In the genomic region with DNA sequence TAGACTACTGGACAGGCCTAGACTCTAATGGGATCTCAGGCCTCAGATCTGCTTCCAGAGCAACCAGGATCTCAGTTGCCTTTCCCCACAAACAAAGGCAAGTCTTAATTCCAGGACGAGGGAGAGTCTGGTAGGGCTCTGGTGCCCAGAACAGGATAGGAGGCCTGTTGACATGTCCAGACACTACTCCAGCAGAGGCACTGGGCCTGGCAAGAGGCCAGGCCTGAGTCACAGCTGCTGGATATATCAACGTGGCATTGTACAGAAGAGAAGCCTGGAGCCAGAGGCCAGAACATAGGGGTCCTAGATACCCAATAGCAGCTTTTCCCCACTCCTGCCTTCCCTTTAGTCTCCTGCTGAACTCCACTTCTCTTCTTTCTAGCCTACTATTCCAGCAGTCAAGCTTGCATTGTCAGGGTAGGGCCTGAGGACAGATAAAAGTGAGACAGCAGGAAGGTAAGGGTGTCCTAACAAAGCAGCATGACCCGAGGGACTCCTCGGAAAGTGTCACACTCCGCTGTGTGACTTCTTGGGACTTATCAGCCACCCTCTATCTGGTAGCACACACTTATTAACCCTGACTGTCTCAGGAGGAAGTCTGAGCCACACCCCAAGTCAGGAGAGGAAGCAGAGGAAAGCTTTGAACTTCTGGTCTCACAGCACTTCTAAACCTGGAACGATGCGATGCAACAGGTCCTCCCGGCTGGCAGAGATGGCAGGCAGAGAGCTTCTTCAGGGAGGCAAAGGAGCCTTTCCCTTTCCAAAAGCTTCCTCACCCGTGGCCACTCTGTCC, we compare ENCODE assay signal across 8 mouse cellular contexts. TPM values are rescaled to one million over a fixed set of nuclear protein-coding genes. Genes with fewer than 3 reads are reported as not detected.
A peak's percentile ranks its signal among the peaks of the same experiment; 100 is the strongest.
DNase-seq lines count a peak whose midpoint lies in the region; ATAC-seq and TF ChIP-seq lines count a peak whose summit lies in the region.

No protein-coding gene starts in this region.

- peak overlapping the region; percentile 7; the same call in 1 of the 2 replicates for H3K27ac ChIP-seq in kidney, adult 2 months (ENCODE audit: insufficient read depth, low read depth, low read length)
- peak overlapping the region; percentile 84 for H3K27ac ChIP-seq in MEL (ENCODE audit: control insufficient read depth, low read depth, low read length)
- peak overlapping the region; percentile 94 for H3K27ac ChIP-seq in embryonic facial prominence, embryonic 14.5 days (replicated peaks; ENCODE audit: low read depth, low read length)
- H3K27ac ChIP-seq in liver, embryonic 13.5 days: peak overlapping the region; percentile 98
- peak overlapping the region; percentile 96 for H3K27ac ChIP-seq in stomach, embryonic 14.5 days (ENCODE audit: low read length)

- intact Hi-C loops in heart, postnatal 36 days (cut with DNase I): loop anchor here (1.0 kb wide), 1 partner anchor 7 kb away; no protein-coding TSS in a partner anchor

- no peaks in the 10 kb centered on the region for H3K27me3 ChIP-seq in kidney, adult 2 months (replicated peaks; ENCODE audit: control insufficient read depth, insufficient read depth, low read length)
- H3K27me3 ChIP-seq in MEL (ENCODE audit: control insufficient read depth in 1 of 2, insufficient read depth in 2 of 2, low read length in 2 of 2): no peaks in the 10 kb centered on the region
- no peaks in the 10 kb centered on the region for H3K27me3 ChIP-seq in embryonic facial prominence, embryonic 14.5 days (replicated peaks; ENCODE audit: control insufficient read depth, insufficient read depth, low read length)
- H3K27me3 ChIP-seq in liver, embryonic 13.5 days: no peaks in the 10 kb centered on the region
- no peaks in the 10 kb centered on the region for H3K27me3 ChIP-seq in stomach, embryonic 14.5 days (ENCODE audit: control insufficient read depth, insufficient read depth, low read length)

- H3K9me3 ChIP-seq in MEL (replicated peaks; ENCODE audit: insufficient read depth, low read length): no peaks in the 10 kb centered on the region
- no peaks in the 10 kb centered on the region for H3K9me3 ChIP-seq in embryonic facial prominence, embryonic 14.5 days (ENCODE audit: control insufficient read depth, low read length)
- H3K9me3 ChIP-seq in liver, embryonic 13.5 days (replicated peaks): no peaks in the 10 kb centered on the region
- no peaks in the 10 kb centered on the region for H3K9me3 ChIP-seq in stomach, embryonic 14.5 days (ENCODE audit: control insufficient read depth, low read depth, low read length)

- 0 out of 2 replicates have a peak, but pooled peaks have one; percentile 7 for ATAC-seq in embryonic facial prominence, embryonic 14.5 days (ENCODE audit: low read depth)
- ATAC-seq in liver, embryonic 13.5 days (ENCODE audit: low read depth): peak; percentile 61
- no peak for ATAC-seq in stomach, embryonic 14.5 days (ENCODE audit: insufficient number of reproducible peaks, insufficient read depth, low FRiP score, low read depth)

- 47% methylated on average over 9 of the region's 9 CpGs for WGBS in kidney, adult 2 months
- 63% methylated on average over 9 of the region's 9 CpGs for WGBS in embryonic facial prominence, embryonic 14.5 days
- 18% methylated on average over 9 of the region's 9 CpGs for WGBS in liver, embryonic 13.5 days (ENCODE audit: insufficient replicate concordance)
- WGBS in stomach, embryonic 14.5 days: 61% methylated on average over 9 of the region's 9 CpGs

- peaks cover 40% of the 10 kb centered on the region for H3K79me2 ChIP-seq in MEL (ENCODE audit: control insufficient read depth, insufficient read depth, low read length, poor library complexity)

- H3K4me3 ChIP-seq in kidney, adult 2 months (ENCODE audit: insufficient read depth, low read depth, low read length): no peak overlapping the region
- H3K4me3 ChIP-seq in MEL (ENCODE audit: control insufficient read depth in 1 of 2, insufficient read depth in 1 of 2, low read depth in 2 of 2, low read length in 2 of 2): peak overlapping the region in 1 of 2 experiments; percentile 0; a peak in 1 of 4 replicates
- H3K4me3 ChIP-seq in embryonic facial prominence, embryonic 14.5 days (ENCODE audit: low read depth, low read length): no peak overlapping the region
- H3K4me3 ChIP-seq in liver, embryonic 13.5 days (replicated peaks): peak overlapping the region; percentile 41
- H3K4me3 ChIP-seq in stomach, embryonic 14.5 days (ENCODE audit: low read depth, low read length): no peak overlapping the region

- peak; percentile 95 to 96 for TF ChIP-seq EP300 in MEL (IDR thresholded peaks at IDR 0.05; ENCODE audit: low read depth in 1 of 2, low read length in 2 of 2)

- no peak for TF ChIP-seq RAD21 in MEL (IDR thresholded peaks at IDR 0.05; ENCODE audit: low read depth, low read length)

- peak overlapping the region; percentile 87 for H3K9ac ChIP-seq in MEL (ENCODE audit: control insufficient read depth, low read depth, low read length, poor library complexity, severe bottlenecking)
- peak overlapping the region; percentile 35 for H3K9ac ChIP-seq in embryonic facial prominence, embryonic 14.5 days (ENCODE audit: low read depth, low read length)
- H3K9ac ChIP-seq in liver, embryonic 13.5 days: peak overlapping the region; percentile 81
- H3K9ac ChIP-seq in stomach, embryonic 14.5 days (replicated peaks; ENCODE audit: low read depth, low read length): no peak overlapping the region

- no peaks in the 10 kb centered on the region for H3K36me3 ChIP-seq in kidney, adult 2 months (ENCODE audit: control insufficient read depth, insufficient read depth, low read length)
- H3K36me3 ChIP-seq in MEL (ENCODE audit: control insufficient read depth in 1 of 2, insufficient read depth in 2 of 2, low read length in 2 of 2): peaks cover 2 to 63% of the 10 kb centered on the region in 2 experiments; a peak in 3 of 4 replicates
- peaks cover 36% of the 10 kb centered on the region for H3K36me3 ChIP-seq in embryonic facial prominence, embryonic 14.5 days (ENCODE audit: control insufficient read depth, insufficient read depth, low read length)
- H3K36me3 ChIP-seq in liver, embryonic 13.5 days: peaks cover 63% of the 10 kb centered on the region
- H3K36me3 ChIP-seq in stomach, embryonic 14.5 days (ENCODE audit: control insufficient read depth, insufficient read depth, low read length): peaks cover 3% of the 10 kb centered on the region; the same call in 1 of the 2 replicates

- peak overlapping the region; percentile 5; the same call in 1 of the 2 replicates for H3K4me2 ChIP-seq in embryonic facial prominence, embryonic 14.5 days (ENCODE audit: low read depth, low read length)
- peak overlapping the region; percentile 96 for H3K4me2 ChIP-seq in liver, embryonic 13.5 days
- H3K4me2 ChIP-seq in stomach, embryonic 14.5 days (replicated peaks; ENCODE audit: low read depth, low read length): no peak overlapping the region

- no peak for TF ChIP-seq CTCF in kidney, adult 2 months (conservative IDR thresholded peaks at IDR 0.05; ENCODE audit: insufficient read depth, insufficient read length, low read depth, low read length)
- TF ChIP-seq CTCF in MEL (IDR thresholded peaks at IDR 0.05 in 2 of 3, conservative IDR thresholded peaks at IDR 0.05 in 1 of 3; ENCODE audit: control insufficient read depth in 1 of 3, insufficient read depth in 1 of 3, low read depth in 2 of 3, low read length in 3 of 3, poor library complexity in 1 of 3, severe bottlenecking in 1 of 3): no peak

- no peak for TF ChIP-seq POLR2A in kidney, adult 2 months (IDR thresholded peaks at IDR 0.05; ENCODE audit: low read depth, low read length)
- peak in 1 of 2 experiments; percentile 89; a peak in 2 of 4 replicates for TF ChIP-seq POLR2A in MEL (IDR thresholded peaks at IDR 0.05; ENCODE audit: control insufficient read depth in 1 of 2, insufficient read depth in 1 of 2, low read depth in 1 of 2, low read length in 2 of 2, poor library complexity in 1 of 2)

- DNase-seq in kidney, adult 2 months: peak; percentile 55
- DNase-seq in kidney, adult 8-10 months: no peak
- DNase-seq in MEL (ENCODE audit: low read depth, low spot score): peak; percentile 96
- DNase-seq in embryonic facial prominence, embryonic 14.5 days (ENCODE audit: low spot score): peak; percentile 89
- peak; percentile 69 to 74 for DNase-seq in heart, postnatal 36 days
- DNase-seq in liver, embryonic 13.5 days: peak; percentile 64
- no peak for DNase-seq in right cerebral cortex, postnatal 36 days (ENCODE audit: low spot score in 2 of 2)

- H3K4me1 ChIP-seq in kidney, adult 2 months (ENCODE audit: control insufficient read depth, insufficient read depth, low read length): peaks cover 32% of the 10 kb centered on the region
- H3K4me1 ChIP-seq in MEL (ENCODE audit: control insufficient read depth in 1 of 2, insufficient read depth in 2 of 2, low read length in 2 of 2): peaks cover 39 to 53% of the 10 kb centered on the region in 2 experiments
- H3K4me1 ChIP-seq in embryonic facial prominence, embryonic 14.5 days (ENCODE audit: control insufficient read depth, insufficient read depth, low read length): peaks cover 54% of the 10 kb centered on the region
- H3K4me1 ChIP-seq in liver, embryonic 13.5 days (replicated peaks): peaks cover 97% of the 10 kb centered on the region
- H3K4me1 ChIP-seq in stomach, embryonic 14.5 days (ENCODE audit: control insufficient read depth, insufficient read depth, low read length): peaks cover 27% of the 10 kb centered on the region; the same call in 1 of the 2 replicates

RNA-seq across cellular contexts. Expression of a gene that starts 14.7 kb away (rescaled TPM):
- 55.2 and 73.2 TPM in 2 replicates for polyA plus RNA-seq in kidney, adult 2 months (2012; rRNA removed)
- 388 and 394 TPM in 2 replicates for total RNA-seq in MEL (2012; rRNA removed)
- 100 to 1,000 TPM; 128 to 302 TPM for polyA plus RNA-seq in MEL (2012; ENCODE audit: insufficient read depth in 1 of 2, insufficient read length in 2 of 2, low read depth in 1 of 2, low replicate concordance in 2 of 2, missing spikeins in 1 of 2)
- 426 and 482 TPM in 2 replicates for polyA plus RNA-seq in embryonic facial prominence, embryonic 14.5 days (2014; fragmentation: Nextera tagmentation; extraction: Ambion mirVana)
- total RNA-seq in heart, postnatal 36 days (2021): 100 to 1,000 TPM; 121 to 130 TPM
- 165 and 184 TPM in 2 replicates for polyA plus RNA-seq in liver, embryonic 13.5 days (2015; fragmentation: Nextera tagmentation; extraction: Ambion mirVana)
- 128 and 148 TPM in 2 replicates for polyA plus RNA-seq in stomach, embryonic 14.5 days (2014; fragmentation: Nextera tagmentation; extraction: Ambion mirVana)

RNA-seq across cellular contexts. Expression of a gene that starts 34.0 kb away (rescaled TPM):
- 176 and 197 TPM in 2 replicates for polyA plus RNA-seq in kidney, adult 2 months (2012; rRNA removed)
- total RNA-seq in MEL (2012; rRNA removed): 31.4 and 45.3 TPM in 2 replicates
- polyA plus RNA-seq in MEL (2012; ENCODE audit: insufficient read depth in 1 of 2, insufficient read length in 2 of 2, low read depth in 1 of 2, low replicate concordance in 2 of 2, missing spikeins in 1 of 2): 10 to 100 TPM in 1 of 2 experiments, not detected in 1; 33.5 TPM
- polyA plus RNA-seq in embryonic facial prominence, embryonic 14.5 days (2014; fragmentation: Nextera tagmentation; extraction: Ambion mirVana): 9.5 and 10.1 TPM in 2 replicates
- total RNA-seq in heart, postnatal 36 days (2021): 1 to 10 TPM; 3.1 to 3.6 TPM
- 13.8 and 15.8 TPM in 2 replicates for polyA plus RNA-seq in liver, embryonic 13.5 days (2015; fragmentation: Nextera tagmentation; extraction: Ambion mirVana)
- 8.9 and 11.8 TPM in 2 replicates for polyA plus RNA-seq in stomach, embryonic 14.5 days (2014; fragmentation: Nextera tagmentation; extraction: Ambion mirVana)

RNA-seq across cellular contexts. Expression of a gene that starts 37.2 kb away (rescaled TPM):
- 0.61 and 0.63 TPM in 2 replicates for polyA plus RNA-seq in kidney, adult 2 months (2012; rRNA removed)
- total RNA-seq in MEL (2012; rRNA removed): 4.3 and 5.5 TPM in 2 replicates
- polyA plus RNA-seq in MEL (2012; ENCODE audit: insufficient read depth in 1 of 2, insufficient read length in 2 of 2, low read depth in 1 of 2, low replicate concordance in 2 of 2, missing spikeins in 1 of 2): 10 to 100 TPM in 1 of 2 experiments, not detected in 1; 10.1 TPM
- polyA plus RNA-seq in embryonic facial prominence, embryonic 14.5 days (2014; fragmentation: Nextera tagmentation; extraction: Ambion mirVana): 21.5 and 24.7 TPM in 2 replicates
- total RNA-seq in heart, postnatal 36 days (2021): under 1 TPM; 0.22 to 0.58 TPM
- polyA plus RNA-seq in liver, embryonic 13.5 days (2015; fragmentation: Nextera tagmentation; extraction: Ambion mirVana): 1.2 and 1.5 TPM in 2 replicates
- 25.2 and 26.3 TPM in 2 replicates for polyA plus RNA-seq in stomach, embryonic 14.5 days (2014; fragmentation: Nextera tagmentation; extraction: Ambion mirVana)

RNA-seq across cellular contexts. Expression of a gene that starts 53.1 kb away (rescaled TPM):
- 50.1 and 50.9 TPM in 2 replicates for polyA plus RNA-seq in kidney, adult 2 months (2012; rRNA removed)
- 0.75 and 0.96 TPM in 2 replicates for total RNA-seq in MEL (2012; rRNA removed)
- 1 to 10 TPM in 1 of 2 experiments, not detected in 1; 1.9 TPM for polyA plus RNA-seq in MEL (2012; ENCODE audit: insufficient read depth in 1 of 2, insufficient read length in 2 of 2, low read depth in 1 of 2, low replicate concordance in 2 of 2, missing spikeins in 1 of 2)
- 33.8 and 38.0 TPM in 2 replicates for polyA plus RNA-seq in embryonic facial prominence, embryonic 14.5 days (2014; fragmentation: Nextera tagmentation; extraction: Ambion mirVana)
- total RNA-seq in heart, postnatal 36 days (2021): not detected
- polyA plus RNA-seq in liver, embryonic 13.5 days (2015; fragmentation: Nextera tagmentation; extraction: Ambion mirVana): 0.15 TPM in 1 of 2 replicates, not detected in the other
- 57.0 and 67.9 TPM in 2 replicates for polyA plus RNA-seq in stomach, embryonic 14.5 days (2014; fragmentation: Nextera tagmentation; extraction: Ambion mirVana)

RNA-seq across cellular contexts. Expression of a gene that starts 57.8 kb away (rescaled TPM):
- 247 and 277 TPM in 2 replicates for polyA plus RNA-seq in kidney, adult 2 months (2012; rRNA removed)
- 125 and 127 TPM in 2 replicates for total RNA-seq in MEL (2012; rRNA removed)
- 100 to 1,000 TPM in 1 of 2 experiments, not detected in 1; 188 TPM for polyA plus RNA-seq in MEL (2012; ENCODE audit: insufficient read depth in 1 of 2, insufficient read length in 2 of 2, low read depth in 1 of 2, low replicate concordance in 2 of 2, missing spikeins in 1 of 2)
- 97.9 and 107 TPM in 2 replicates for polyA plus RNA-seq in embryonic facial prominence, embryonic 14.5 days (2014; fragmentation: Nextera tagmentation; extraction: Ambion mirVana)
- 10 to 100 TPM; 94.6 to 99.1 TPM for total RNA-seq in heart, postnatal 36 days (2021)
- 88.4 and 95.9 TPM in 2 replicates for polyA plus RNA-seq in liver, embryonic 13.5 days (2015; fragmentation: Nextera tagmentation; extraction: Ambion mirVana)
- 84.8 and 88.5 TPM in 2 replicates for polyA plus RNA-seq in stomach, embryonic 14.5 days (2014; fragmentation: Nextera tagmentation; extraction: Ambion mirVana)

Comparison
In these comparisons a context has a peak if more than half of its experiments do, and no peak if none do; other contexts are left out.
1. DNase-seq: peak in kidney, adult 2 months (single experiment), MEL (single experiment), embryonic facial prominence, embryonic 14.5 days (single experiment), heart, postnatal 36 days (2 of 2) and liver, embryonic 13.5 days (single experiment); none in kidney, adult 8-10 months (0 of 2) and right cerebral cortex, postnatal 36 days (0 of 2).
2. H3K27ac ChIP-seq: peak in every context shown above with its lines; median percentile 98 in liver, embryonic 13.5 days; 96 in stomach, embryonic 14.5 days; 94 in embryonic facial prominence, embryonic 14.5 days; 84 in MEL; 7 in kidney, adult 2 months.